Mouse (Mus musculus) E14TG2a.4 (cell line): ENCODE measurements at regions not wholly inside any gene's neighbourhood (a gene's known extent, or its start where the extent isn't known, plus 50 kb on each side); places are given as distances from the start of the nearest gene placed in this dataset.

ENCODE experiments used
- H3K27me3 ChIP-seq: 2 replicates; pipeline ENCODE4 v1.6.1; 2014; ENCODE audit warnings: low read length, control low read depth; ENCODE audit not compliant: insufficient read depth
- H3K36me3 ChIP-seq: 2 replicates; pipeline ENCODE4 v1.6.1; 2014; ENCODE audit warnings: low read length, control low read depth; ENCODE audit not compliant: insufficient read depth
- H3K4me1 ChIP-seq: replicated peaks from 2 replicates; pipeline ENCODE4 v1.6.1; 2014; ENCODE audit warnings: low read depth, low read length, control low read depth
- H3K4me3 ChIP-seq: replicated peaks from 2 replicates; pipeline ENCODE4 v1.5.1; 2014; ENCODE audit warnings: mild to moderate bottlenecking, low read length
- H3K9me3 ChIP-seq: 2 replicates; pipeline ENCODE4 v1.6.1; 2014; ENCODE audit warnings: low read length, control low read depth
- CTCF ChIP-seq: conservative IDR thresholded peaks from 2 replicates; pipeline ENCODE4 v1.5.1; 2014; ENCODE audit warnings: low read length
- NANOG ChIP-seq: IDR thresholded peaks from 2 replicates; pipeline ENCODE4 v1.6.1; 2014; ENCODE audit warnings: borderline replicate concordance, low read length, mixed read lengths
- POU5F1 ChIP-seq: IDR thresholded peaks from 2 replicates; pipeline ENCODE4 v1.6.1; 2014; ENCODE audit warnings: low read length, borderline replicate concordance

- TF ChIP-seq CTCF (no peak), NANOG (no peak), POU5F1 (no peak)
- H3K27me3 ChIP-seq = no peaks in the 10 kb centered on the region
- H3K4me3 ChIP-seq = no peak overlapping the region
- no peaks in the 10 kb centered on the region for H3K36me3 ChIP-seq
- no peaks in the 10 kb centered on the region; the same call in 1 of the 2 replicates for H3K9me3 ChIP-seq
- H3K4me1 ChIP-seq = no peaks in the 10 kb centered on the region
Measured at GRCm38 (mm10) chr8:87417466-87417865, 54.9 kb downstream of the Cbln1 start.

GRCm38 (mm10) chr8:87415051-87415630, 57.3 kb downstream of the Cbln1 start:
- Histone ChIP-seq H3K4me1 (no peaks in the 10 kb centered on the region), H3K27me3 (no peaks in the 10 kb centered on the region), H3K4me3 (no peak overlapping the region), H3K36me3 (no peaks in the 10 kb centered on the region), H3K9me3 (no peaks in the 10 kb centered on the region; the same call in 1 of the 2 replicates)
- TF ChIP-seq NANOG = no peak
- no peak for TF ChIP-seq CTCF
- no peak for TF ChIP-seq POU5F1

- Histone ChIP-seq H3K27me3 (no peaks in the 10 kb centered on the region), H3K4me3 (no peak overlapping the region), H3K36me3 (no peaks in the 10 kb centered on the region), H3K9me3 (peaks cover 9% of the 10 kb centered on the region), H3K4me1 (no peaks in the 10 kb centered on the region)
- TF ChIP-seq POU5F1 = no peak
Measured at GRCm38 (mm10) chr8:87389016-87389415, 83.4 kb downstream of the Cbln1 start.

GRCm38 (mm10) chr8:87383527-87384206, 88.7 kb downstream of the Cbln1 start:
- H3K9me3 ChIP-seq = peaks cover 3% of the 10 kb centered on the region; the same call in 1 of the 2 replicates
- H3K4me3 ChIP-seq = no peak overlapping the region
- H3K36me3 ChIP-seq = no peaks in the 10 kb centered on the region
- no peaks in the 10 kb centered on the region for H3K4me1 ChIP-seq
- TF ChIP-seq NANOG = no peak
- TF ChIP-seq CTCF = no peak
- TF ChIP-seq POU5F1 = no peak
- no peaks in the 10 kb centered on the region; the same call in 1 of the 2 replicates for H3K27me3 ChIP-seq

GRCm38 (mm10) chr8:87382311-87382710, 90.1 kb downstream of the Cbln1 start:
- no peak overlapping the region for H3K4me3 ChIP-seq
- no peaks in the 10 kb centered on the region for H3K36me3 ChIP-seq
- TF ChIP-seq NANOG (no peak), POU5F1 (no peak), CTCF (no peak)
- no peaks in the 10 kb centered on the region for H3K4me1 ChIP-seq
- H3K9me3 ChIP-seq = peaks cover 3% of the 10 kb centered on the region; the same call in 1 of the 2 replicates
- no peaks in the 10 kb centered on the region; the same call in 1 of the 2 replicates for H3K27me3 ChIP-seq

- no peaks in the 10 kb centered on the region; the same call in 1 of the 2 replicates for H3K27me3 ChIP-seq
- no peak overlapping the region for H3K4me3 ChIP-seq
- TF ChIP-seq NANOG (no peak), POU5F1 (no peak), CTCF (no peak)
- H3K36me3 ChIP-seq = no peaks in the 10 kb centered on the region
- no peaks in the 10 kb centered on the region for H3K9me3 ChIP-seq
- no peaks in the 10 kb centered on the region for H3K4me1 ChIP-seq
Measured at GRCm38 (mm10) chr8:87380791-87381190, 91.6 kb downstream of the Cbln1 start.

- Histone ChIP-seq H3K4me1 (no peaks in the 10 kb centered on the region), H3K4me3 (no peak overlapping the region), H3K36me3 (no peaks in the 10 kb centered on the region), H3K9me3 (no peaks in the 10 kb centered on the region), H3K27me3 (no peaks in the 10 kb centered on the region; the same call in 1 of the 2 replicates)
- TF ChIP-seq POU5F1 = no peak
- no peak for TF ChIP-seq NANOG
- no peak for TF ChIP-seq CTCF
Measured at GRCm38 (mm10) chr8:87379296-87379695, 93.1 kb downstream of the Cbln1 start.

- Histone ChIP-seq H3K4me3 (no peak overlapping the region), H3K4me1 (no peaks in the 10 kb centered on the region), H3K36me3 (no peaks in the 10 kb centered on the region), H3K9me3 (no peaks in the 10 kb centered on the region), H3K27me3 (no peaks in the 10 kb centered on the region)
- no peak for TF ChIP-seq NANOG
- no peak for TF ChIP-seq CTCF
- no peak for TF ChIP-seq POU5F1
Measured at GRCm38 (mm10) chr8:87374044-87374443, 98.4 kb downstream of the Cbln1 start.

- no peak for TF ChIP-seq NANOG
- TF ChIP-seq POU5F1 = no peak
- no peak for TF ChIP-seq CTCF
Measured at GRCm38 (mm10) chr8:87373535-87373934, 98.9 kb downstream of the Cbln1 start.

More at GRCm38 (mm10) chr8:87373535-87373934, 98.9 kb downstream of the Cbln1 start:
- H3K4me1 ChIP-seq = no peaks in the 10 kb centered on the region
- no peaks in the 10 kb centered on the region for H3K36me3 ChIP-seq
- no peak overlapping the region for H3K4me3 ChIP-seq
- no peaks in the 10 kb centered on the region for H3K9me3 ChIP-seq
- H3K27me3 ChIP-seq = no peaks in the 10 kb centered on the region
